Mouse (Mus musculus) embryonic stem cell, embryonic (primary cell): ENCODE measurements around the gene Ern1.

Experiments
- CTCF ChIA-PET, 4 experiments: fragments of 300-600 bp in 2 of 4; fragments of 350-600 bp in 2 of 4; sonication (Branson Sonifier 250); formaldehyde crosslinking; loops; one replicate each; lab custom pipeline; 2022; ENCODE audit warnings: inconsistent platforms in 2 of 4; lab: Charles Lee
- POLR2A ChIA-PET, 4 experiments: fragments of 300-600 bp in 2 of 4; fragments of 350-600 bp in 2 of 4; sonication (Branson Sonifier 250); formaldehyde crosslinking; loops; one replicate each; lab custom pipeline; 2022; ENCODE audit warnings: antibody characterized with exemption in 4 of 4, inconsistent platforms in 1 of 4; lab: Charles Lee

The Ern1 gene

GRCm38 (mm10) chr11:106374979-106375378, 112.7 kb downstream of the Ern1 start:
- ChIA-PET POLR2A (interaction anchor here in 1 of 4 experiments (0.6 kb wide), 1 partner anchor 126 kb away, joined by 3 read pairs; no protein-coding TSS in a partner anchor), CTCF (interaction anchor here in 1 of 4 experiments (0.6 kb wide), 2 partner anchors 9 to 226 kb away, joined by 3 read pairs; no protein-coding TSS in a partner anchor)

GRCm38 (mm10) chr11:106374559-106374958, 113.1 kb downstream of the Ern1 start:
- CTCF ChIA-PET, result interaction anchor here in 3 of 4 experiments (0.6 to 0.9 kb wide), 5 partner anchors 8 to 253 kb away, joined by 3 to 4 read pairs (median 3); no protein-coding TSS in a partner anchor
- POLR2A ChIA-PET, result interaction anchor here in 3 of 4 experiments (0.5 to 1.4 kb wide), 4 partner anchors 12 to 239 kb away, joined by 3 read pairs; partner anchors contain the start of gene Tex2 (in 1 of the 3)

DNA sequence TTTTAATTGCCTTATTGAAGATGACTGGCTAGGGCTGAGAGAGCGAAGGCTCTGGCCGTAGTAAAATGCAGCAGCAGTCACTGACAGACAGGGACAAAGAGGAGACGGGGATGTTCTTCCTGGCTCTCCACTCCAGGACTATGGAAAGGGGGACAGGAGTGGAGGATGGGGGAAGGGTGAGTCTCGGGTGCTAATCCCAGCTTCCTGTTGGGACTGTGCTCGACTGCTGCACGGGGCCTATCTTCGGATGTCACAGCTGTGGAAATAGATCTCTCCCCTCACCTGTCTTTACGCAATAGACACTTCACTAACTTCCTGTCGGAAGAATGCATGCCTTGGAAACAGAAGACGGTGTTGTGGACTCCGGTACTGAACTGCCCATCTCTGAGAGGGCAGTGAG, 113.7 kb downstream of the Ern1 start:
- CTCF ChIA-PET, result interaction anchor here in 3 of 4 experiments (0.8 to 0.9 kb wide), 3 partner anchors 8 to 254 kb away, joined by 3 to 4 read pairs (median 3); no protein-coding TSS in a partner anchor
- POLR2A ChIA-PET, result interaction anchor here in 3 of 4 experiments (0.5 to 1.4 kb wide), 4 partner anchors 13 to 239 kb away, joined by 3 read pairs; partner anchors contain the start of genes Icam2 (in 1 of the 3) and Tex2 (in 1 of the 3)

DNA sequence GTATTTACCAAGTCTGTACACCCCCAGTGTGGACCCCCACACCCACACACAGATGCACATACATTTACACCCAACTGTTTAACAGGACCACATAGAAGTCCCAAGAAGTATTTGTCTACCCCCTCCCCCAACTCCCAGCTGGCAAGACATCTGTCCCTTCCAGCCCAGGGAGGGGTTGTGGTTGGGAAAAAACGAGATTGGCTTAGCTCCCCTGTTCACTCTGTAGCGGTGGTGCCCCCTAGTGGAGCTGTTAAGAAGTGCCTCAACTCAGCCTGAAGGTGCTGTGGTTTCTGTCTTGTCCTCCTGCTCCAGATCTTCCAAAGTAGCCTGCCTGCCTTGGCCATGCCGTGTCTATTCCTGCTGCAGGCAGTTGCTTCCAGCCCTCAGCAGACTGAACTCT, 121.3 kb downstream of the Ern1 start:
- ChIA-PET CTCF (interaction anchor here (0.6 to 2.1 kb wide), 63 partner anchors 8 to 771 kb away, joined by 3 to 16 read pairs (median 4); partner anchors contain the start of genes Ftsj3 (in 2 of the 4), Psmc5 (in 2 of the 4), Tcam1 (in 2 of the 4) and Map3k3 (in 1 of the 4)), POLR2A (interaction anchor here in 3 of 4 experiments (0.9 to 2.0 kb wide), 8 partner anchors 64 to 135 kb away, joined by 3 to 11 read pairs (median 4); partner anchors contain the start of genes Ern1 (in 1 of the 3) and Tcam1 (in 1 of the 3))

DNA sequence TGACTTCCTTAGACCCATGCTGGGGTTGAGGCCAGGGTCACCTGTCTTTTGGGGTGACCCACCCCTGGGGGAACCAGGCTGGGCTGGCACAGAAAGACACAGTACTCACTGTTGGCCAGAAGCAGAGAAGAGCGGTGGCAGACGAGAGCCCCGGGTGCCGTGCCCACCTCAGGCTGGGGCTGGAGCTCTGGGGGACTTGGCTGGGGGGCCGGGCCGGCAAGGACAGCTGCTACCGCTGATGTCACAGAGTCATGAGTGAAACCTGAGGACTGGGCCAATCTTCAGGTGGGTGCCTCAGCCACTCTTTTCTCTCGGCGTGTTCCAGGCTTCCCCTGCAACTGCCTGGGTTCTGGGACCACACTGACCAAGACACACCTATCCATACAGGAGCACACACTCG, 122.3 kb downstream of the Ern1 start, which contains the start of gene Prr29:
TSS of gene Prr29 (plus strand) at position 107 of the 400 bp plus-strand sequence.
- ChIA-PET CTCF (interaction anchor here (0.5 to 2.0 kb wide), 14 partner anchors 18 to 438 kb away, joined by 3 to 16 read pairs (median 4); no protein-coding TSS in a partner anchor), POLR2A (interaction anchor here in 2 of 4 experiments (0.6 to 2.0 kb wide), 4 partner anchors 108 to 170 kb away, joined by 3 to 11 read pairs (median 5); no protein-coding TSS in a partner anchor)

DNA sequence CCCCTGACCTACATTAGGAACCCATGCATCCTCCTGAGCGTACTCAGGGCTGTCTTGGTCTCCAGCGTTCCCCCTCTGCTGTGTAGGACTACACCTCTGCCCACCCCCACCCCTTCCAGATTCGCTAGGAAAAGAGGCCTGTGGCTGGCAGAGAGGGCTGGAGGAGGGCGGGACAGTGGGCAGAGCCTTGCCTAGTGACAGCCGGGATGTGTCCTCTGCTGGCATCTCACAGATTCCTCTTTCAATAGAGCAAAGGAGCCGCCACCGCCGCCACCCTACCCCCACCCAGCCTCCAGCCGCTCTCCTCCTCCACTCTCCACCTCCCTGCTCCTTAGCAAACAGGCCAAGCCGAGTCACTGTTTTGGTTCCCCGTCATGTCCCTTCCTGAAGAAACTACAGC, 122.9 kb downstream of the Ern1 start:
- ChIA-PET POLR2A (interaction anchor here in 1 of 4 experiments (1.9 kb wide), 1 partner anchor 108 kb away, joined by 6 read pairs; no protein-coding TSS in a partner anchor), CTCF (interaction anchor here in 3 of 4 experiments (0.6 to 2.0 kb wide), 6 partner anchors 20 to 145 kb away, joined by 3 to 16 read pairs (median 8); no protein-coding TSS in a partner anchor)

- POLR2A ChIA-PET, result no interaction called here
- CTCF ChIA-PET, result interaction anchor here in 3 of 4 experiments (0.6 to 1.5 kb wide), 3 partner anchors 14 to 1483 kb away, joined by 3 to 4 read pairs (median 4); no protein-coding TSS in a partner anchor
Observed at GRCm38 (mm10) chr11:106359350-106359749, 128.3 kb downstream of the Ern1 start.

- CTCF ChIA-PET, result interaction anchor here in 3 of 4 experiments (0.8 to 1.5 kb wide), 4 partner anchors 11 to 37 kb away, joined by 3 to 6 read pairs (median 4); no protein-coding TSS in a partner anchor
- POLR2A ChIA-PET, result interaction anchor here in 2 of 4 experiments (1.1 to 1.3 kb wide), 3 partner anchors 18 to 145 kb away, joined by 3 read pairs; no protein-coding TSS in a partner anchor
Observed at GRCm38 (mm10) chr11:106355382-106356128, 132.1 kb downstream of the Ern1 start.

DNA sequence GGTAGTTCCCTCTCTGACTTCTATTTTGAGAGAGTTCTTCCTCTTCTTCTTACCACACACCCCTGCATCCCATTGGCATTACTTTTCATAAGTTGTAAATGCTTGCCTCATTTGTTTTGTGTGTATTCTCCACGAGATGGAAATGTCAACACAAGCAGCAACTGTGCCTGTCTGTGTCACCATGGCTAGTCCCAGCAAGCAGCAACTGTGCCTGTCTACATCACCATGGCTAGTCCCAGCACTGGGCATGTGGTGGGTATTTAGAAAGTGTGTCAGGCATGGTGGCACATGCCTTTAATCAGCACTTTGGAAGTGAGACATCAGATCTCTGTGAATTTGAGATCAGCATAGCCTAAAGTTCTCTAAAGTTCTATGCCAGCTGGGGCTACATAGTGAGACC, 133.5 kb downstream of the Ern1 start:
- POLR2A ChIA-PET, result no interaction called here
- CTCF ChIA-PET, result interaction anchor here in 1 of 4 experiments (0.6 kb wide), 1 partner anchor 1148 kb away, joined by 3 read pairs; no protein-coding TSS in a partner anchor

- ChIA-PET POLR2A (interaction anchor here in 1 of 4 experiments (0.6 kb wide), 1 partner anchor 268 kb away, joined by 5 read pairs; no protein-coding TSS in a partner anchor), CTCF (interaction anchor here in 1 of 4 experiments (0.6 kb wide), 1 partner anchor 159 kb away, joined by 5 read pairs; no protein-coding TSS in a partner anchor)
Observed at GRCm38 (mm10) chr11:106353188-106353587, 134.5 kb downstream of the Ern1 start, which contains the start of gene Scn4a. Gene Scn4a, minus strand, starts transcription at chr11:106353288.

- ChIA-PET CTCF (interaction anchor here in 2 of 4 experiments (0.6 to 1.3 kb wide), 3 partner anchors 14 to 1146 kb away, joined by 3 to 4 read pairs (median 3); no protein-coding TSS in a partner anchor), POLR2A (no interaction called here)
Observed at GRCm38 (mm10) chr11:106351941-106352340, 135.7 kb downstream of the Ern1 start.

GRCm38 (mm10) chr11:106351253-106351652, 136.4 kb downstream of the Ern1 start:
- ChIA-PET CTCF (interaction anchor here in 2 of 4 experiments (0.7 to 1.3 kb wide), 3 partner anchors 14 to 15 kb away, joined by 3 to 4 read pairs (median 4); no protein-coding TSS in a partner anchor), POLR2A (interaction anchor here in 1 of 4 experiments (0.5 kb wide), 1 partner anchor 20 kb away, joined by 9 read pairs; no protein-coding TSS in a partner anchor)

DNA sequence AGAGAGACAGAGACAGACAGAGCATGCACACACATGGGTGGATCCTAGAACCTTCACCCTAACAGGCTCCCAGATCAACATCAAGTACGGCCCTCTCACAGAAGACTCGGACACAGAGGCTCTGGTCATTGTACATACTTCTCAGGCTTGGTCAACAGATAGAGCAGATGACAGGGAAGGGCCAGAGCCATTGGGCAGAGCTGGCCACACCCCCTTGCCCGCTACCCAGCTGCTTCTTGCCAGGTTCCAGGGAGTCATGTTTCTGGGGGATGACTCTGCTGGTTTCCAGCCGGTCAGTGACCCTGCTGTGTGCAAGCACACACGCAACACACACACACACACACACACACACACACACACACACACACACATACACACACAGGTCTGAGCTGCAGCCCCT, 136.8 kb downstream of the Ern1 start:
- CTCF ChIA-PET, result interaction anchor here in 2 of 4 experiments (0.7 to 1.3 kb wide), 3 partner anchors 13 to 15 kb away, joined by 3 to 4 read pairs (median 4); no protein-coding TSS in a partner anchor
- POLR2A ChIA-PET, result no interaction called here

DNA sequence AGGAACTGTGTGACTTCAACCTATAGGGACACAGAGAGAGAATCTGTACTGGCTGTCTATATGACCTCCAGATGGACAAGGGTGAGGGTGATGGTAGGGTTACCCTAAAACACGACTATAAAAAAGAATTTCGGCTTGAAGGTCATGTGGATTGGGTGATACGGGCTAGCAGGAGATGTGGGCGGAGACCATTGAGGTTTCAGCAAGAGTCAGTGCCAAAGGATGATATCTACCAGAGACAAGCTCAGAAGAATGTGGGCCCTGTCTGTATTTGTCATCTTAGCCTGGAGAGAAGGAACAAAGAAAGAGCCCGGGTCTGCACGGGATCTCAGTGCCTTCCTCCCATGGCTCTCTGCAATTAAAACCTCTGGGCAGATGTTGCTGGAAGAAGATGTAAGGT, 137.9 kb downstream of the Ern1 start:
- CTCF ChIA-PET, result interaction anchor here in 1 of 4 experiments (1.4 kb wide), 1 partner anchor 47 kb away, joined by 3 read pairs; no protein-coding TSS in a partner anchor

GRCm38 (mm10) chr11:106344910-106345309, 142.7 kb downstream of the Ern1 start:
- CTCF ChIA-PET, result interaction anchor here in 1 of 4 experiments (0.7 kb wide), 1 partner anchor 48 kb away, joined by 3 read pairs; no protein-coding TSS in a partner anchor
- POLR2A ChIA-PET, result interaction anchor here in 3 of 4 experiments (0.6 to 1.9 kb wide), 6 partner anchors 10 to 156 kb away, joined by 3 to 4 read pairs (median 4); no protein-coding TSS in a partner anchor

More for the DNA sequence above, 137.9 kb downstream of the Ern1 start:
- POLR2A ChIA-PET, result interaction anchor here in 1 of 4 experiments (1.0 kb wide), 1 partner anchor 153 kb away, joined by 3 read pairs; no protein-coding TSS in a partner anchor
